Mouse (Mus musculus): ENCODE data around the gene Polrmt.

Polrmt gene

DNA sequence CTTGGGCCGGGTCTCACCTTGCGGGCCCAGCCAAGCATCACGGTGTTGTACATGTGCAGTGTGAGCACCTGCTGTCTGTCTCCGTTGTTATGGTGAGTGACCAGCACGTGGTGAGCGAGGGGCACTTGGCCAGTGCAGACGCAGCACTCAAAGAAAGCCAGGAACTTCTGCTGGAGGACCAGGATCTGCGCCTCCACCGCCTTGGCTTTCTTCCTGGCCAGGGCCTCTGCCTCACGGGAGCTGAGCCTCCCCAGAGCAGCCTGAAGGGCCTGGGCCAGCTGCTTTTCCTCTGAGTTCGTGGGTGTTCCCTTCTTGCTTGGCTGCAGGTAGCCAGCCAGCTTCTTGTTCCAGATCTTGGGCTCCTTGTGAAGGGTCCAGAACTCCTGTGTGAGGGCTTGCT lies 3.2 kb downstream of the Polrmt start:
- DNase-seq (ENCODE audit: low read depth, low spot score): no peak

DNA sequence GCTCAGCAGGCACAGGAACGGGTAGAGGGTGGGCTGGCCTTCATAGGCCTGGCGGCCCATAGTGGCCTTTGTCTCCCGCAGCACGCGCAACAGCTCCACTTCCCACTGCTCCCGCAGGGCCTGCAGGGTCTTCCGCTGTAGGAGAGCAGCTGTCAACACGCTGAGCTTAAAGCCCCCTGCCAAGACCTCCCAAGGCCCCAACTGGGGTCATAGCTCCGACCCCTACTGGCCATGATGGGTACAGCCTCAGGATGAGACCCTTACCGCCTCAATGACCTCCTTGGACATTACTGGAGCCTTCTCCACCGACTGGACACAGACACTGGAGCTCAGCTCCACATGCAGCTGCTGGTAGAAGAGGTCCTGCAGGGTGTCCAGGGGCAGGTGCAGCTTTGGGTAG lies 5.5 kb downstream of the Polrmt start:
- no peak for DNase-seq (ENCODE audit: low read depth, low spot score)

DNA sequence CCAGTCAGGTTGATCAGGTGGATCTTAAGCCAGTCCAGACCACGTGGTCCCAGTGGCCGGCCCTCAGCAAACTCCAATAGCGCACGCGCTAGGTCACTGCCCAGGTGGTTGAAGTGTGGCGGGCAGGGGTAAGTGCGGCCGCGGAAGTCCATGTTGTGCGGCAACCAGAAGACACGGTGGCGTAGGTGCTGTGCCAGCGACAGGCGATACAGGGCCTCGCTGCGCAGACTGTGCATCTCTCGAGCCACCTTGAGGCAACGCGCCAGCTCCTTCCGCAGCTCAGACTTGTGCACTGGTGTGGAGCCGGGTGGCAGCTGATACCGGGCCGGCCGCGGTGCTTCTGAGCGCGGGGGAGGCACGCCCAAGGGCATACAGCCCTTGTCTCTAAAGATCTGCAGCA lies 7.1 kb downstream of the Polrmt start:
- no peak for DNase-seq (ENCODE audit: low read depth, low spot score)

DNA sequence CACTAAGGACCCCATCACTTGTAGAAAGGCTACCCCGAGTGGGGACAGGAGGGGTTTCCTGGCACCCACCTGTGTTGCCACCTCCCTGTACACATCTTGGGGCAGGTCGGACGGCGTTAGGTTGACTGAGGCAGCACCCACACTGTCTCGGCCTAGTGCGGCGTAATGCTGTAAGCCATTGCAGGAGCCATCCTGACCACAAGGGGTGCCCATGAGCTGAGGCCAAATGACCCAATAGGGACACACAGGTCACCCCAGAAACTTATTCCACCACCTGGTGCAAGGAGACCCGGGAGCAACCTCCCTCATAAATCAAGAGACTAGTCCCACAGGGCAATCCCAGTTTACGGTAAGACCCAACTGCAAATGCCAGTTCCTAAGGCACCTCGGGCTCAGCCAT lies 8.1 kb downstream of the Polrmt start:
- DNase-seq (ENCODE audit: low read depth, low spot score): peak; percentile 51

DNA sequence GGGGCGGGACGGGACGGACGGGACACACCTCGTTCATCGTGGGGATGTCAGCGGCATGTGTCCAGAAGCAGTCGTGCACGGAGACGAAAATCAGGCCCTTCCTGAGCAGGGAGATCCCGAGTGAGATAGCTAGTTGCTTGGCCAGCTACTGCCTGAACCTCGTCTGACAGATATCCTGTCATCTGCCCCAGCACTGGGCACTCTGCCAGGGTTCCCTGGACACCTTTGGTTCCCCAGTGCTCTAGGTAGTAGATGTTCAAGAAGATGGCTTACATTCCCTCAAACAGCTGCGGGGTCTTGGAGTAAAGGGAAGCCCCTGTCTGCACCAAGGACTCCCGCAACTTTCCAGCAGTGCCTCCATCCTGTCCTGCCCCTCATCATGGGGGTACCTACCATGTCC lies 9.7 kb downstream of the Polrmt start:
- no peak for DNase-seq (ENCODE audit: low read depth, low spot score)

DNA sequence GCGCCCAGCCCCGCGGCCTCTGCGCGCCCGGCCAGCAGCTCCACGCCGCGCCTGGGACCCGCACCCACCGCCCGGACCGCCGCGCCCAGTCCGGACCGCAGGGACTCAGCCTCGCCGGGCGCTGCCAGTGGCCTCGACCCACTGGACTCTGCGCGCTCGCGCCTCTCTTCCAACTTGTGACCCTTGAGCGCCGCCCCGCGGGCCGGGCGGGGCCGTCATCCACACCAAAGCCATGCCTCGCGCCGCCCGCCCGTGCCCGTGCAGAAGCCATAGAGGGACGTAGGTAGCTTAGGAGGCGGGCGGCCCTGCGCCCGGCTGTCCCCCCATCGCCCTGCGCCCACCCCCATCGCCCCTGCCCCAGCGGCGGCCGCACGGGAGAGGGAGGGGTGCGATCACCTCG lies 11.0 kb downstream of the Polrmt start:
- no peak for DNase-seq (ENCODE audit: low read depth, low spot score)

DNA sequence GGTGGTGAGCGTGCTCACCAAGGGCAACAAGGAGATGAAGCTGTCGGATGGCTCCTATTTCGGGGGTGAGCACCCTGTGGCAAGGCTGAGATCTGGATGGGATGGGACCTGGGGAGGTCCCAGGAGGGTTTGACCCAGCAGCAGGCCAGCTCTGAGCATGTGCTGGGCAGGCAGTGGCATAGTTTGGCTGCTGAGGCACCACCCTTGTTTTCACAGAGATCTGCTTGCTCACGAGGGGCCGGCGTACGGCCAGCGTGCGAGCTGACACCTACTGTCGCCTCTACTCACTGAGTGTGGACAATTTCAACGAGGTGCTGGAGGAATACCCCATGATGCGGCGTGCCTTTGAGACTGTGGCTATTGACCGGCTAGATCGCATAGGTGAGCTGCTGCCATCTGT lies 12.5 kb downstream of the Polrmt start:
- no peak for DNase-seq (ENCODE audit: low read depth, low spot score)

DNA sequence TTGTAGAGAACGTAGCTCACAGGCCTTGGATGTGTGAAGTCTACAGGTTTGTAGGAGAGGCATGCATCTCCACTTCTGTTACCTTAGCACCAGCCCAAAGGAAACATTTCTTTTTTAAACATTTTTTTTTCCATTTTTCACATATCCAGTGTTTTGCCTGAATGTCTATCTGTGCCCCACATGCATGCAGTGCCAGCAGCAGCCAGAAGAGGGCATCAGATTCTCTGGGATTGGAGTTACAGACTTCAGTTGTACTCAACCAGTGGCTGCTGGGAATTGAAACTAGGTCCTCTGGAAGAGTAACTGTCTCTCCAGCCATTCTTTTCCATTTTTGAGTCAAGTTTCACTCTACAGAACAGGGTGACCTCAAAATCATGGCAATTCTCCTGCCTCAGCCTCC lies 13.9 kb downstream of the Polrmt start:
- peak; percentile 58 for DNase-seq (ENCODE audit: low read depth, low spot score)

DNA sequence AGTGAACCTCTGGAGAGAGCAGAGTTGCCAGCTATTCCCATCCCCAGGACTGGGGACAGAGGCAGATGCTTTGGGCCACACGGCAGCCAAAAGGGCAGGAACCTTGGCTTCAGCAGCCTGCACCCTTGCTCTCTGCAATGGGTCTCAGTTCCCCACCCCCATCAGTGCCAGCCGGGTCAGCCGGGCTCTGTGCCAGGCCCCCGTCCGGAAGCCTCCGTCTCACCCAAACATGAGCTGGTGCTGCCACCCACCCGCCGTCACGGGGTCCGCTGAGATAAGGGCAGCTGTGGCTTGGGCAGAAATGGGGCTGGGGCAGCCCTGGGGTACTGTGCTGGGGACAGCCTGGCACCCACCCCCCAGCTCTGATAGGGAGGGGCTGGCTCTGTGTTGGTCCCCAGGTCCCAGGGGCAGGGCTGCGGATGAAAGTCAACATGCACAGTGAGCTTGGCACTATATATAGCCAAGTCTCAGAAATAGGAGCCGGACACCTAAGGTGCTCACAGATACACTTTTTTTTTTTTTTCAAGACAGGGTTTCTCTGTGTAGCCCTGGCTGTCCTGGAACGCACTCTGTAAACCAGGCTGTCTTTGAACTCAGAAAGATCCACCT lies 16.9 kb downstream of the Polrmt start:
- no peak for DNase-seq (ENCODE audit: low read depth, low spot score)

DNA sequence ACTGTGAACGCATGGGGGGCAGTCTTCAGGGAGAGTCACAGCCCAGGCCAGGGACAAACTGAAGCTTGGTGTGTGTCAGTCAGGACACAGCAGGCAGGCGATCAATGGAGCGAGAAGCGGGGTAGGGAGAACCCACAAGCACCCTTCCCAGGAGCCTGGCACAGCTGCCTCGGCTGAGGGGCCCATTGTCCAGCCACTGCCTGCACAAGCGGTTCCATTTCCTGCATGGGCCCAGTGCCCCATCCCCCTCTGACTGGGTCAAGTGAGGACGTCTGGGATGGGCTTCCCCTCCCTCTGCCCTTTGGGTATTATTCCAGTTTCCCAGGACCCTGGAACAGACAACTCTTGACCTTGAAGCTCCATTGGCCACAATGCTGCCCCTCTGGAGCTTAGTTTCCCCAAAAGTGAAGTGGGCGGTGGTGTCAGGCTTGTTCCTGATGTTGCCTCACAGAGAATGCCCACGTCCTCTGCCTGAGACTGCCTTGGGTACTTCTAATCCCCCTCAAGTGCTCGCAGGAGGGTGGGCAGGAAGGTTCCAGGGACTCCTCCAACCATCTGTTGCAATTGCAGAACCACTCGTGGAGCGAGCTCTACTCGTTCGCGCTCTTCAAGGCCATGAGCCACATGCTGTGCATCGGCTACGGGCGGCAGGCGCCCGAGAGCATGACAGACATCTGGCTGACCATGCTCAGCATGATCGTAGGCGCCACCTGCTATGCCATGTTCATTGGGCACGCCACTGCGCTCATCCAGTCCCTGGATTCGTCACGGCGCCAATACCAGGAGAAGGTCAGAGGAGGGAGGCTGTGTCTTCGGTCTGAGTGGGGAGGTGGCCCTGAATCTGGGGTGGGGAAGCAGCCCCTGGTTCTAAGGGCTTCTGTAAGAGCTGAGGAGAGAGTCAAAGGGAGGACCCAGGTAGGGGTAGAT lies 17.8 kb downstream of the Polrmt start:
- DNase-seq (ENCODE audit: low read depth, low spot score): no peak

DNA sequence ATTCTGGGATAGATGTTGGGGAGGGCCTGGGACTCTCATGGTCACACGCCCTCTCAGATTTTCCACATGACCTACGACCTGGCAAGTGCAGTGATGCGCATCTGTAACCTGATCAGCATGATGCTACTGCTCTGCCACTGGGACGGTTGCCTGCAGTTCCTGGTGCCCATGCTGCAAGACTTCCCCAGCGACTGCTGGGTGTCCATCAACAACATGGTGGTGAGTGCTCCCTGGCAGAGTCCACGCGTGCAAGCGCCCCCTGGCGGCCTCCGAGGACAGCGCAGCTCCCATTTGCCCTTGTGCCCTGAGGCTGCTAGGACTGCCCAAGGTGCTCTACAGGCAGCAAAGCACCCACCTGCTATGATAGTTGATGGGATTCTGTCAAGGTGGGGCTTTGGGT lies 20.3 kb downstream of the Polrmt start:
- DNase-seq (ENCODE audit: low read depth, low spot score): peak; percentile 72

DNA sequence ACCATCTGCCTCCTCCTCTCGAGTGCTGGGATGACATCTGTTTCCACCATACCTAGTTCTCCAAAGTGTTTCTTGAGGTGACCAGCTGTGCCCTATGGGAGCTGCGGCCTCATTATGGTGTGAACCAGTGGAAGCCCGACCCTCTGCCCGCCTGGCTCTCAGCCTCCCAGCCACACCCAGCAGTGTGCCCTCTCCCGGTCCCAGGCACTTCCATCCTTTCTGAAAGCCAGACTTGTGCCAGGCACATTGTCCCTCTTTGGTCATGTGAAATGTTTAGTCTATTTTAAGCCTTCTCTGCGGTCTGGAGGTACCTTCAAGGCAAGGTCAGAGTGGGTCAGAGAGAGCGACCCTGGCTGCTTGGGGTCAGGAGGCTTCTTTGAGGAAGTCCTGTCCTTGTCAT lies 22.7 kb downstream of the Polrmt start:
- DNase-seq (ENCODE audit: low read depth, low spot score): no peak

DNA sequence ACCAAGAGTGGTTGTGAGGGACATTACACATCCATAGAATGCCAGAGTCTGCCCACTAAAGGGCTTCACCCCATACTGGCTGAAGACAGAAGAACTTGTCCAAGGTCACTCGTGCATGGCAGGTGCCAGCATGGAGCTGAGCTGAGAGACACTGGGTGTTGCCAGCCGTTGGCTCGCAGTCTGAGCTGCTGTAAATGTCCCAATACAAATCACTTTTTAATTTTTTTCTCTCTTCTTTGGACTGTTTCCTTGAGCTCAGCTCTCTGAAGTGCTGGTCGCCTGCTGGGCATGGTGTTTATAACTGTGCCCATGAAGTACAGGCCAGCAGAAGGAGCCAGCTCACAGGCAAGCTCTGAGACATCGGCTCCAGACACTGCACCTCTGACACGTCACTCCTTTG lies 23.3 kb downstream of the Polrmt start:
- no peak for DNase-seq (ENCODE audit: low read depth, low spot score)

DNA sequence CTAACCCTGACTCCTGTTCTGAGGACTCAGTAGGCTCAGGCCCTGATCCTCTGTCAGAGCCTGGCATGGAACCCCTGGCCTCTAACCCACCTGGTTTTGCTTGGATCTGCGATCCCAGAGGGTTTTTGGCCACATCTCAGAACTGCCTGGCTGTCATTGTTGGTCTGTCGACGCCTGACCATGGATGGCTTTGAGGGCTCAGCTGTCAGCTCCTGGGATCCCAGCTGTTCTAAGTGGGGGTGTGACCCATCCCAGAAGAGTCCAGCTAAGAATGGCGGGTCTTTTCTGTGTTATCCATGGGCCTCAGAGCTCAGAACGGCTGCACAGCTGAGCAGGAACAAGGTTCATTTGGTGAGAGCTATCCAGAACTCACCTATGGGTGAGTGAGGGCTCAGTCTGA lies 25.3 kb downstream of the Polrmt start:
- DNase-seq (ENCODE audit: low read depth, low spot score): no peak

DNA sequence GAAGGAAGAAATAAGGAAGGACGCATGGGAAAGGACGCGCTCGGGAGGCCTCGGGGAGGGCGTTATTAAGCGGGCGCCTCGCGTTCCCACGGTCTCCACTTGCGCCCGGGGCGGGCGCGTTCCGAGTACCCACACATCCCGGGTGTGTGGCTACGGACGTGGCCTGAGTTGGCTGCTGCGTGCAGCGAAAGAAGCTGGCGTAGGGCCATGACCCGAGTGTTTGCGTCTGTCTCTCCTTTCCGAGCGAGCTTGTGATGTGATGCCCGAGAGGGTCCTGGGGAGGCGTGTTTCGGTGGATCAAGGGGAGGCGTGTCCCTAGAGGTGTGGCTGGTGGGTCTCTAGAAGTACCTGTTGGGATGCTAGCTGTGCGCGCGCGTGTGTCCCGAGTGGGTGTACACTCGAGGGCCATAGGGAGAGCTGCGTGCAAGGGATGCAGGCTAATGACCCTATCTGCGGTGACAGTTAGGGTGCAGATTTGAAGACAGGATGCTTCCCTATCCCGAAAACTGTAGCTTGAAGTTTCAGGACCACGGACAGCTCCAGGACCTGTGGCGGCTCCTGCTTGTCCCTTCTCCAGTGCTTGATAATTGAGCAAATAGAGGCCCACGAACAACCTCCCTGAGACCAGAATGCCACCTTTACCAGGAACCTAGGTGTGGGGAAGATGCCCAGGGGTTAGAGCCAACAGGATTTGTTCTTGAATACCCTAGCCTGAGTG lies 28.6 kb downstream of the Polrmt start:
- peak; percentile 75 for DNase-seq (ENCODE audit: low read depth, low spot score)

DNA sequence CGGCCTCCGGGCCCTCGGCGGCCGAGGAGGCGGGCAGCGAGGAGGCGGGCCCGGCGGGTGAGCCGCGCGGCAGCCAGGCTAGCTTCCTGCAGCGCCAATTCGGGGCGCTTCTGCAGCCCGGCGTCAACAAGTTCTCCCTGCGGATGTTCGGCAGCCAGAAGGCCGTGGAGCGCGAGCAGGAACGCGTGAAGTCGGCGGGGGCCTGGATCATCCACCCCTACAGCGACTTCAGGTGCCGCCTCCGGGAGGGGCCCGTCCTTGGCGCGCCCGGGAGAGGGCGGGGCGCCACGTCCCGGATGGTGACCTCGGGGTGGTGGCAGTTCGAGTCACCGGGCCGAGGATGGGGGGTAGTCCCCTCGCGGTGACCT lies 29.4 kb downstream of the Polrmt start:
- peak; percentile 41 for DNase-seq (ENCODE audit: low read depth, low spot score)

DNA sequence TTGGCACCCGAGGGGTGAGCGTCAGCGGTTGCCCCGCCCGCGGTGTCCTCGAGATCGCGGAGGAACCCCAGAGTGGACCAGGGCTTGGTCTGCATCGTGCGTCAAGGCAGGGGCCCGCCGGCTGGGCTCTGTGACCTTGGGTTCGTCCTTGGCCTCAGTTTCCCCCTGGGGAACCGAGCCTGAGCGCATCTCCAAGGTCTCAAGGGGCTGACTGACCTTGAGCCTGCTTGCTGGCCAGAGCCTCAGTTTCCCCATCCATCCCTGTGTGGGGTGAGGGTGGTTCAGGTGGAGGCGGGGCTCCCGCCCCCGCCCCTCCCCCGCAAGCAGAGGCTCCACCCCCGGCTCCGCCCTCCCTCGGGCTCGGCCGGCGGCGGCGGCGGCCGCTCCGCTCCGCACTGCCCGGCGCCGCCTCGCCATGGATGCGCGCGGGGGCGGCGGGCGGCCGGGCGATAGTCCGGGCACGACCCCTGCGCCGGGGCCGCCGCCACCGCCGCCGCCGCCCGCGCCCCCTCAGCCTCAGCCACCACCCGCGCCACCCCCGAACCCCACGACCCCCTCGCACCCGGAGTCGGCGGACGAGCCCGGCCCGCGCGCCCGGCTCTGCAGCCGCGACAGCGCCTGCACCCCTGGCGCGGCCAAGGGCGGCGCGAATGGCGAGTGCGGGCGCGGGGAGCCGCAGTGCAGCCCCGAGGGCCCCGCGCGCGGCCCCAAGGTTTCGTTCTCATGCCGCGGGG lies 30.0 kb downstream of the Polrmt start, which contains the start of gene Hcn2:
Gene Hcn2, plus strand, starts transcription at position 381 of the 734 bp plus-strand sequence.
- no peak for DNase-seq (ENCODE audit: low read depth, low spot score)

DNA sequence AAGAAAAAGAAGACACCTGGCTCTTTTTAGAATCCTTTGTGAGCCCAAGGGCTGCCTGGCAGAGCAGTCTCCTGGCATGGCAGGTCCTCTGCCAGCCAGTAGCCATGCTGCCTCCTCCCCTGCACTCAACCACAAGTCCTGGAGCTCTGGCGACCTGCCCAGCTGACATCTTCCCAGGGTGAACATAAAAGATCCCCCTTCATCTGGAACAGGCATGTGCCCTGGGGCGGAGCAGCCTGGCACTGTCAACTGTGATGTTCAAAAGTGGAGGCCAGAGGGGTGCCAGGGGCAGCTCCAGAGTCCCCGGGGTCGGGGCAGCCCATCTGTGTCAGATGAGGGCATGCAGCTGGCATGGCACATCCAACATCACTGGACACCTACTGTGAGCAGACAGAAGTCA lies 31.4 kb downstream of the Polrmt start:
- no peak for DNase-seq (ENCODE audit: low read depth, low spot score)

DNA sequence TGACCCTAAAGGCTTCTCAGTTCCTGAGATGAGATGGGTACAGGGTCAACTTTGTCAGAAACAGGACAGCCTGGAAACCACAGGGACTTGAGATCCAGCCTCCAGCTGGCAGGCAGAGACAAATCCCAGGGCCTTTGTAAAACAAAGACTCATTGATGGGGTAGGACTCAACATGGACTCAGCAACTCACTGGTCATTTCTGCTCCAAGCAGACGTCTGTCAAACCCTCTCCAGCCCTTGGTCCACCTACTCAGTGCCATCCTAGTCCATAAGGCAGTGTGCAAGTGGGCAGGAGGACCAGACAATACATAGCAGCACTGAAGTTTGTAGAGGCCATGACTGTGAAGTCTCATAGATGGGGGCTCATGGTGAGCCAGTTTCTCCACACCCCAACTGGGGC lies 33.2 kb downstream of the Polrmt start:
- DNase-seq (ENCODE audit: low read depth, low spot score): no peak

DNA sequence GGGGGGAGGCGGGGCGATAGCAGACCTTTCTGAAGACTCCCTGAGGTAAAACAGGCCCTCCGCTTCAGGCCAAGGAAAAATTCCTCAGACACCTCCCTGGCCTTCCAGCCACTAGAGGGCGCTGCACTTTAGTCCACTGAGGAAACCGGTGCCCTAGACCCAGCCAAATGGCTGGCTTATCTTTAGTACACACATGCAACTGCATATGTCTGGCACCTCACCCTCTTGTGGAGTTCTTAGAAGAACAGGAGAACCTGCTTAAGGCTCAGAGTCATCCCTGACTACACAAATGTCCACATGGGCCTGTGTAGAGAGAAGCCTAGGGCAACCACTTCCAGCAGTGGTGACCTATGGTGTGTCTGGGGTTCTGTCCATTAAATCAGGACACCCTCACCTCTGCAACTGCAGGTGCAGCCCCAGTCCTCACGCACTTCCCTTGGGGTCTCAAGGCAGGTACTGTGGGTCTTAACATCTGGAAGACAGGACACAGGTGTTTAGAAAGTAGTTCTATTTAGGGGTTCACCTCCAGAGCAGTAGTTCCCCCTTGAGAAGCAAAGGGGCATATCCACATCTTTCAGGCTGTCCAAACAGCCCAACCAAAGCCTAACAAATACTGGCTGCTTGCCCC lies 33.8 kb downstream of the Polrmt start:
- DNase-seq (ENCODE audit: low read depth, low spot score): peak; percentile 85

DNA sequence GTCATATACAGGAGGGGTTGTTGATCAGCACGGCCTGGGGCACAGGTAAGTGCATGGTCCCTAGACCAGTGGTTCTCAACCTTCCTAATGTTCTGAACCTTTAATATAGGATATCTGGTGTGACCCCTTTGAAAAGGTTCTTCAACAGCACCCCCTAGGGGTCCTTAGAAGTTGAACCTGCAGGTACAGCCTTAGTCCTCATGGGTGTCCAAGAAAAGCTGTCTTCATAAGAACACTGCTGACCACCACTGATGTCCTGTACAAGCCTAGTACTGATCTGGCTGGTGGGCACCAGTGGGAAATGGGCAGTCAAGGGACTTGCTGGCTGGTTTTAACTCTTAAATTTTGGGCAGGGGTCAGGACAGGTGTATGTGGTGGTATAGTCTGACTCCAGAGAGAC lies 34.4 kb downstream of the Polrmt start:
- peak; percentile 57 for DNase-seq (ENCODE audit: low read depth, low spot score)

Data from CD4-positive, CD25-positive, alpha-beta regulatory T cell, adult 2 months (primary cell).